Mouse (Mus musculus) lung, embryonic 14.5 days (tissue): ENCODE measurements around the gene Gpr25. TPM values are rescaled to one million over a fixed set of nuclear protein-coding genes. Genes with fewer than 3 reads are reported as not detected.
A peak's percentile ranks its signal among the peaks of the same experiment; 100 is the strongest.

Source experiments
- ATAC-seq: fragments of 200-750 bp; cut with Nextera tagmentation; 2 replicates; pipeline ENCODE4 v1.8.0; 2017; ENCODE audit warnings: mild to moderate bottlenecking, moderate TSS enrichment, moderate library complexity; ENCODE audit not compliant: insufficient read depth
- DNase-seq: peaks from one replicate; pipeline ENCODE4 v3.0.0-alpha.2; 2015
- H3K27ac ChIP-seq: fragments of 300-500 bp; sonication (generic); 2 replicates; pipeline ENCODE4 v1.5.1; 2014; ENCODE audit warnings: low read depth, mild to moderate bottlenecking, moderate library complexity
- H3K27me3 ChIP-seq: fragments of 300-500 bp; sonication (generic); 2 replicates; pipeline ENCODE4 v1.6.1; 2014; ENCODE audit warnings: low read length, control low read depth; ENCODE audit not compliant: insufficient read depth
- H3K36me3 ChIP-seq: fragments of 300-500 bp; sonication (generic); 2 replicates; pipeline ENCODE4 v1.6.1; 2014; ENCODE audit warnings: control low read depth; ENCODE audit not compliant: insufficient read depth
- H3K4me1 ChIP-seq: fragments of 300-500 bp; sonication (generic); 2 replicates; pipeline ENCODE4 v1.6.1; 2014; ENCODE audit warnings: antibody characterized with exemption, control low read depth; ENCODE audit not compliant: insufficient read depth
- H3K4me2 ChIP-seq: fragments of 300-500 bp; sonication (generic); 2 replicates; pipeline ENCODE4 v1.6.1; 2014; ENCODE audit warnings: mild to moderate bottlenecking
- H3K4me3 ChIP-seq: fragments of 300-500 bp; sonication (generic); 2 replicates; pipeline ENCODE4 v1.5.1; 2014; ENCODE audit warnings: low read depth, low read length
- H3K9ac ChIP-seq: fragments of 300-500 bp; sonication (generic); 2 replicates; pipeline ENCODE4 v1.6.1; 2014
- H3K9me3 ChIP-seq: fragments of 300-500 bp; sonication (generic); 2 replicates; pipeline ENCODE4 v1.6.1; 2016; ENCODE audit warnings: low read depth, low read length, control low read depth
- CTCF ChIP-seq: IDR thresholded peaks from 2 replicates; pipeline ENCODE4 v1.5.1; 2016; ENCODE audit warnings: antibody characterized with exemption, low read depth
- WGBS: fragments of 180-500 bp; shearing (Covaris S2); extraction: QIAGEN DNeasy Blood & Tissue Kit; methylation state at CpG from one replicate; pipeline ENCODE4 v1.1.7; 2014; 5-methylcytosine and 5-hydroxymethylcytosine counted together
- polyA plus RNA-seq: library from polyadenylated mRNA; unstranded; fragments of >200 nt; fragmentation: Nextera tagmentation; extraction: Ambion mirVana; gene quantifications from 2 replicates; pipeline ENCODE4 v1.2.1, GENCODE M21; 2014

The Gpr25 gene
- polyA plus RNA-seq, 1 experiment from 2014 or later, result not detected

GRCm38 (mm10) chr1:136263355-136263754, 2.7 kb upstream of the Gpr25 start:
- Histone ChIP-seq H3K9ac (no peak overlapping the region), H3K27ac (no peak overlapping the region), H3K36me3 (0 out of 2 replicates have a peak, but pooled peaks cover 2% of the 10 kb centered on the region), H3K9me3 (no peaks in the 10 kb centered on the region), H3K27me3 (peaks cover 45% of the 10 kb centered on the region), H3K4me2 (no peak overlapping the region), H3K4me3 (no peak overlapping the region), H3K4me1 (no peaks in the 10 kb centered on the region)
- TF ChIP-seq CTCF, result no peak
- WGBS, result 79% methylated on average over 5 of the region's 5 CpGs
- DNase-seq (no peak), ATAC-seq (no peak)

GRCm38 (mm10) chr1:136259893-136260634, 609 bp downstream of the Gpr25 start:
- Histone ChIP-seq H3K4me1 (no peaks in the 10 kb centered on the region), H3K27me3 (peaks cover 66% of the 10 kb centered on the region), H3K27ac (no peak overlapping the region), H3K4me2 (peak overlapping the region; percentile 94), H3K4me3 (peak overlapping the region; percentile 51), H3K9me3 (no peaks in the 10 kb centered on the region), H3K36me3 (no peaks in the 10 kb centered on the region), H3K9ac (peak overlapping the region; percentile 46)
- peak; percentile 83 for ATAC-seq
- DNase-seq, result peak; percentile 78
- TF ChIP-seq CTCF, result no peak
- under 1% methylated on average over 92 of the region's 95 CpGs for WGBS

DNA sequence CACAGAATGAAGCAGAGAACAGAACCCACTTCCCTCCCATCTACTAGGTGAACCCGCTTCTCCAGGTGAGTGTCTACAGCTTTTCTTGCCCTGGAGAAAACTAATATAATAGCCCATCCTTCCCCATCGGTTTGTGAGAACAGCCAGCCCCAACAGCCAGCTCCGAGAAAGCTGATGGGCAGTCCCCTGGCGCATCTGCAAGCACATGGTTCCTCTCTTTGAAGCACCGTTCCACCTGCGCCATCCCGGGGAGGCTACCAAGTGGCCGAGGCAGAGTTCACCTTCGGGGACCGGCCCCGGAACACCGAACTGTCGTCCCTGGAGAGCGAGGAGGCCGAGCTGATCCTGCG, 1.2 kb downstream of the Gpr25 start:
- no peak for ATAC-seq
- H3K9me3 ChIP-seq, result no peaks in the 10 kb centered on the region

GRCm38 (mm10) chr1:136258495-136258894, 2.2 kb downstream of the Gpr25 start:
- ATAC-seq, result no peak

More for the DNA sequence above, 1.2 kb downstream of the Gpr25 start:
- Histone ChIP-seq H3K27ac (no peak overlapping the region), H3K9ac (no peak overlapping the region; the same call in 1 of the 2 replicates), H3K36me3 (no peaks in the 10 kb centered on the region), H3K4me1 (no peaks in the 10 kb centered on the region), H3K27me3 (peaks cover 66% of the 10 kb centered on the region), H3K4me3 (peak overlapping the region; percentile 51), H3K4me2 (peak overlapping the region; percentile 94)
- TF ChIP-seq CTCF, result no peak
- WGBS, result 4% methylated on average over 16 of the region's 16 CpGs
- no peak for DNase-seq

DNA sequence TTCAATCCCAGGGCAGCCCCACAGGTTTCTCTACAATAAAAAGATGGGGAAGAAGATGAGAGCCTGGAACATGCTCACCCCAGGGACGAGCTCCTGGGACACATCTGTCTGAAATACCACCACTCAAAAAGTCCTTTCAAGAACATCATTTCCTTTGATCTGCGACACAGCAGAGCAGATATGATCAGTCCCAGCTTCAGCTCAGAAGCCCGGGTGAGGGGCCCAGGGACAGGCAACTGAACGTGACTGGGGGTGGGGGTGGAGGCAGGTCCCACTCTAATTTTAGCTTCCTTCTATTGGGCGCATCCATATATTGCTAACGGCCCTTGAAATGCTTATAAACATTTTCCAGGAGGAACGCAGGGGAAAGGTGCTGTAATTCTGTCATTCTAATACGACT, 5.0 kb downstream of the Gpr25 start:
- Histone ChIP-seq H3K4me1 (no peaks in the 10 kb centered on the region), H3K9me3 (no peaks in the 10 kb centered on the region), H3K9ac (no peak overlapping the region), H3K36me3 (no peaks in the 10 kb centered on the region), H3K27ac (no peak overlapping the region), H3K4me2 (no peak overlapping the region), H3K27me3 (peaks cover 44% of the 10 kb centered on the region), H3K4me3 (no peak overlapping the region)
- 41% methylated on average over 8 of the region's 8 CpGs for WGBS
- no peak for TF ChIP-seq CTCF
- no peak for ATAC-seq
- no peak for DNase-seq

More at GRCm38 (mm10) chr1:136258495-136258894, 2.2 kb downstream of the Gpr25 start:
- no peaks in the 10 kb centered on the region for H3K36me3 ChIP-seq
- H3K27me3 ChIP-seq, result peaks cover 66% of the 10 kb centered on the region
- 59% methylated on average over 9 of the region's 9 CpGs for WGBS
- H3K4me3 ChIP-seq, result no peak overlapping the region
- no peak overlapping the region for H3K4me2 ChIP-seq
- H3K4me1 ChIP-seq, result no peaks in the 10 kb centered on the region
- H3K27ac ChIP-seq, result no peak overlapping the region
- no peaks in the 10 kb centered on the region for H3K9me3 ChIP-seq
- DNase-seq, result no peak
- no peak overlapping the region for H3K9ac ChIP-seq
- no peak for TF ChIP-seq CTCF

- Histone ChIP-seq H3K27me3 (peaks cover 39% of the 10 kb centered on the region), H3K4me1 (no peaks in the 10 kb centered on the region), H3K36me3 (no peaks in the 10 kb centered on the region), H3K9me3 (no peaks in the 10 kb centered on the region), H3K9ac (no peak overlapping the region), H3K27ac (no peak overlapping the region), H3K4me2 (no peak overlapping the region), H3K4me3 (no peak overlapping the region)
- ATAC-seq (no peak), DNase-seq (no peak)
- TF ChIP-seq CTCF, result no peak
- WGBS, result 36% methylated on average over 6 of the region's 6 CpGs
Observed at GRCm38 (mm10) chr1:136255174-136255573, 5.5 kb downstream of the Gpr25 start.

DNA sequence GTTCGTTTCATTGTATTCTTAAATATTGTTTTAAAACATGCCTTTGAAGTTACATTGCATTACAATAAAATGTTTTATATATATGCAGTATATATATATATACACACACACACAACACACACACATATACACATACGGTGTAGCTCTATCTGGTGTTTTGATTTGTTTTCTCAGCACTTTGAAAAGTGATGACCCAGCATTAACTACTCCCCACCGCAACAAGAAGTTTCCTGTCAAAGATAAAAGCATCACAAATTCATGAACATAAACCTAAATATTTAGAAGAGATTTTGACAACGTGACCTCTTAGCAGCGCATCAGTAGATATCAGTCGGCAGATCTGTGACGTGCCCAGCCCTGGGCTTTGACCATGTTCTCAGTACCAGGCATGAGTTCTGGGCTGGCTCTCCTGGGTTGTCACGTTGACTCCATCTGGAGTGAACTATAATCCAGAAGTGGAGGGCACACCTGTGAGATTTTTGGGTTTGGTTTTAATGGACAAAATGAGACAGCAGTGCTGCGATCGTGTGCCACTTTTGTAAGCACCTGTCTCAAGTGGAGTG, 6.1 kb downstream of the Gpr25 start:
- Histone ChIP-seq H3K36me3 (no peaks in the 10 kb centered on the region), H3K9ac (no peak overlapping the region), H3K9me3 (no peaks in the 10 kb centered on the region), H3K27ac (no peak overlapping the region), H3K4me2 (no peak overlapping the region), H3K4me1 (no peaks in the 10 kb centered on the region), H3K27me3 (peaks cover 33% of the 10 kb centered on the region), H3K4me3 (no peak overlapping the region)
- ATAC-seq (no peak), DNase-seq (no peak)
- WGBS, result 52% methylated on average over 10 of the region's 10 CpGs
- no peak for TF ChIP-seq CTCF
